Mouse (Mus musculus) kidney, embryonic 16.5 days (tissue): ENCODE measurements around the gene Gja8. TPM values are rescaled to one million over a fixed set of nuclear protein-coding genes. Genes with fewer than 3 reads are reported as not detected.

ENCODE experiments used
- ATAC-seq: fragments of 200-750 bp; cut with Nextera tagmentation; 2 replicates; pipeline ENCODE4 v1.8.0; 2017; ENCODE audit warnings: moderate TSS enrichment; ENCODE audit not compliant: low FRiP score, low TSS enrichment
- H3K27ac ChIP-seq: fragments of 300-500 bp; sonication (generic); 2 replicates; pipeline ENCODE4 v1.5.1; 2014; ENCODE audit warnings: low read length
- H3K27me3 ChIP-seq: fragments of 300-500 bp; sonication (generic); 2 replicates; pipeline ENCODE4 v1.6.1; 2014; ENCODE audit warnings: low read length, control low read depth, mixed read lengths; ENCODE audit not compliant: insufficient read depth
- H3K36me3 ChIP-seq: fragments of 300-500 bp; sonication (generic); 2 replicates; pipeline ENCODE4 v1.6.1; 2014; ENCODE audit warnings: low read length, control low read depth, mixed read lengths; ENCODE audit not compliant: insufficient read depth
- H3K4me1 ChIP-seq: fragments of 300-500 bp; sonication (generic); 2 replicates; pipeline ENCODE4 v1.6.1; 2014; ENCODE audit warnings: low read length, control low read depth, mixed read lengths; ENCODE audit not compliant: insufficient read depth
- H3K4me2 ChIP-seq: fragments of 300-500 bp; sonication (generic); replicated peaks from 2 replicates; pipeline ENCODE4 v1.6.1; 2014; ENCODE audit warnings: low read depth, low read length
- H3K4me3 ChIP-seq: fragments of 300-500 bp; sonication (generic); 2 replicates; pipeline ENCODE4 v1.5.1; 2014; ENCODE audit warnings: mild to moderate bottlenecking, low read length
- H3K9ac ChIP-seq: fragments of 300-500 bp; sonication (generic); replicated peaks from 2 replicates; pipeline ENCODE4 v1.6.1; 2014; ENCODE audit warnings: low read length
- H3K9me3 ChIP-seq: fragments of 300-500 bp; sonication (generic); 2 replicates; pipeline ENCODE4 v1.6.1; 2016; ENCODE audit warnings: low read length, control low read depth
- WGBS: fragments of 180-500 bp; shearing (Covaris S2); extraction: QIAGEN DNeasy Blood & Tissue Kit; methylation state at CpG from one replicate; pipeline ENCODE4 v1.1.7; 2014; 5-methylcytosine and 5-hydroxymethylcytosine counted together
- polyA plus RNA-seq: library from polyadenylated mRNA; unstranded; fragments of >200 nt; fragmentation: Nextera tagmentation; extraction: Ambion mirVana; gene quantifications from 2 replicates; pipeline ENCODE4 v1.2.1, GENCODE M21; 2015

Gja8 gene
- polyA plus RNA-seq: 0.14 and 0.17 TPM in 2 replicates

GRCm38 (mm10) chr3:96925920-96926319 is at the start of gene Gja8:
TSS of gene Gja8 (minus strand) at chr3:96926020.
- no peak within 1 kb of the TSS for H3K4me3 ChIP-seq
- ATAC-seq: no peak
- peaks cover 2% of the 10 kb centered on the region for H3K4me1 ChIP-seq
- no peak within 1 kb of the TSS for H3K9ac ChIP-seq
- WGBS: 35% methylated on average over 6 of the region's 6 CpGs
- no peaks in the 10 kb centered on the region for H3K36me3 ChIP-seq
- H3K9me3 ChIP-seq: no peaks in the 10 kb centered on the region
- H3K4me2 ChIP-seq: no peak within 1 kb of the TSS
- no peaks in the 10 kb centered on the region for H3K27me3 ChIP-seq
- no peak within 1 kb of the TSS for H3K27ac ChIP-seq

GRCm38 (mm10) chr3:96974467-96974866 is 48.6 kb upstream of the Gja8 start:
- no peak for ATAC-seq
- no peaks in the 10 kb centered on the region for H3K27me3 ChIP-seq
- no peak overlapping the region for H3K27ac ChIP-seq
- H3K36me3 ChIP-seq: no peaks in the 10 kb centered on the region
- H3K4me3 ChIP-seq: no peak overlapping the region
- no peaks in the 10 kb centered on the region for H3K4me1 ChIP-seq
- H3K9me3 ChIP-seq: no peaks in the 10 kb centered on the region
- WGBS: 68% methylated on average over 7 of the region's 7 CpGs
- H3K4me2 ChIP-seq: no peak overlapping the region
- no peak overlapping the region for H3K9ac ChIP-seq

DNA sequence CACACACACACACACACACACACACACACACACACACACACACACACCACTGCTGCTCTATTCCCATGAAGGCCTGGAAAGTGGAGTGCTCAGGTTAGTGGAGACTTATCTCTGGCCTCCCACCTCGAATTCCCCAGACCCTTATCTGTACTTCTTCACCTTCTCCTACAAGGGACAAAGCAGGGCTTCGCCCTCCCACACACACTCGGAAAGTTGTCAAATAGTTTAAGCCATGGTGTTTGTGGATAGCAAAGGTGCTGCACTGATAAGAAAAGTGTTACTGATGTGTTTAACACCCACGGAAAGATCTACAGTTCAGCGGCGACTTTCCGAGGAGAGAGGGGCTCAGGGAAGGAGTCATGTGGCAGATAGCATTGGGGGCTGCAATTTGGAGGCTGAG is 45.2 kb upstream of the Gja8 start:
- no peak for ATAC-seq
- Histone ChIP-seq H3K9ac (no peak overlapping the region), H3K4me3 (no peak overlapping the region), H3K4me2 (no peak overlapping the region), H3K9me3 (no peaks in the 10 kb centered on the region), H3K36me3 (no peaks in the 10 kb centered on the region), H3K4me1 (no peaks in the 10 kb centered on the region), H3K27me3 (no peaks in the 10 kb centered on the region), H3K27ac (no peak overlapping the region)
- 34% methylated on average over 7 of the region's 7 CpGs for WGBS

DNA sequence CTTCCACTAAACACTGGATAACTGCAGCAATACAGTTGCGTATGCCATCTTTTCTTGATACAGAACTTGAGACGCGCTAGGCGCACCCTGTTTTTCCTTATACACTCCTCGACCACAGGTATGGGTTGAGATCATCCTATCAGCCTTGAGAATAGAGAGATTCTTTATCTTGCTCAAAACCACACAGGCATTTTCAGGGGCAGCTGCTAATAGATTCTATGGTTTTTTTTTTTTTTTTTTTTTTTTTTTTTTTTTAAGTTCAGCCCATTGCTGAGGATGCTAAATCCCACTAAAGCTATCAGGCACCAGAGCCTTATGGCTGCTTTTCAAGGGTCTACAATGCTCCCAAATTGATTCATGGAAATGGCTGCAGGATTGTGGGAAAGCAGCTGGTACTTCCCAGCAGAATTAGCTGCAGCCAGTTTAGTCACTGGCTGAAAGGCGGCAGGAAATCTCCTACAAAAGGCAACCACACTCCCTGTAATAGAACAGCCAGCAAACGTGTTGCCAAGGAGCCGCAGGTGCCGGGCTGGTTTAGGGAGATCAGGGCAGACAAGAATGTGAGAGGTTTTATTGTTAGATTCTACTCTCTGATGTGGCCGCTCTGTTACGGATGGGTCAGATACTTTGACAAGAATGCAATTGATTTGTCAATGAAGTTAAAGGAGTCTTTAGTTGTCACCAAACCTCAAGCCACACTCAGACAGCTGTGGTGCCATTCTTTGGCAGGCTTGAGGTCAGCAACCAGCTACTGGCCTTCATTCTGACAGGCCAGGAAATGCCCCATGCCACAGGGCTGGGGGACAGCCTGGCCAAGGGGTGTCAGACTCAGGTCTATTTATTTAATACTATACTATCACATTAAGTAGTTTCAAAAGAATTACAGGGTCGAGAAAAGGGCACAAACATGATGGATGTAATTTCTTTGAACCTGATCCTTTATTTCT is 37.5 kb upstream of the Gja8 start:
- Histone ChIP-seq H3K4me2 (no peak overlapping the region), H3K9me3 (no peaks in the 10 kb centered on the region), H3K36me3 (no peaks in the 10 kb centered on the region), H3K9ac (no peak overlapping the region), H3K27ac (no peak overlapping the region), H3K4me3 (no peak overlapping the region), H3K27me3 (no peaks in the 10 kb centered on the region), H3K4me1 (no peaks in the 10 kb centered on the region)
- 59% methylated on average over 12 of the region's 12 CpGs for WGBS
- no peak for ATAC-seq

GRCm38 (mm10) chr3:96960597-96960996 is 34.8 kb upstream of the Gja8 start:
- no peak overlapping the region for H3K9ac ChIP-seq
- H3K27me3 ChIP-seq: no peaks in the 10 kb centered on the region
- no peak overlapping the region for H3K4me2 ChIP-seq
- H3K4me1 ChIP-seq: no peaks in the 10 kb centered on the region
- H3K9me3 ChIP-seq: no peaks in the 10 kb centered on the region
- no peak overlapping the region for H3K4me3 ChIP-seq
- 46% methylated on average over 8 of the region's 8 CpGs for WGBS
- no peak for ATAC-seq
- no peak overlapping the region for H3K27ac ChIP-seq
- no peaks in the 10 kb centered on the region for H3K36me3 ChIP-seq

DNA sequence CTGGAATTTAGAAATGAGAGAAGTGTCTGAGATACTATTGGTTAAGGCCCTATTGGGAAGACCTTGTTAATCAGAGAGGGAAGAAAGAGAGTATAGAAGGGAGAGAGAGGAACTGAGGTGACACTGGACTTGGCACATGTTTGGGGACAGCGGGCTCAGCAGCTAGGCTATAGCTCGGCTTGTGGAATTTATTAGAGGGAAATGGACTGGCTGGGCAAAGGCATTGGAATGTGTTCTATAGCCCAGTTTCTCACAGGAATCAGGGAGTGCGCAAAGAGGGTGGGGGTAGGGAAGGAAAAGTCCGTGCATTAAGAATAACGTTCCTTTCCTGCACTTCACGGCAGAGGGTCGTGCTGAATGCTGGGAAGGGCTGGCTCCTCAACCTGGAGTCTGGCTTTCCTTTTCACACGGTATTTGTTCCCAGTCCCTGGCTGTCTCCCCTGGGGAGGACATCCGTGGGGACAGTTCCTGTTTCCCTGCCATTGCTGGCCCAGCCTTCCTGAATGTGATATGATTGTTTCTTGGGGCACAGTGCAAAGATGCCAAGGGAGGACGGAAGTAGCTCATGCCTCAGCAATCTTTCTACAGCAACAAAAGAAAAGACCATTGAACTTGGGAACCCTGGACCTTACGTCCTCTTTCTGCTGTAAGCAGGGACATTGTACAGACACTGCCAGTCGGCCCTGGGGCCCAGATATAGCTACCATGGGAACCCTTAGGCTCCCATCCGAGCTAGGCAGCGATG is 27.8 kb upstream of the Gja8 start:
- Histone ChIP-seq H3K4me3 (no peak overlapping the region), H3K9ac (peak overlapping the region; percentile 24), H3K27ac (peak overlapping the region; percentile 14; the same call in 1 of the 2 replicates), H3K4me1 (0 out of 2 replicates have a peak, but pooled peaks cover 6% of the 10 kb centered on the region), H3K27me3 (no peaks in the 10 kb centered on the region), H3K36me3 (no peaks in the 10 kb centered on the region), H3K4me2 (peak overlapping the region; percentile 24), H3K9me3 (no peaks in the 10 kb centered on the region)
- peak; percentile 61; the same call in 1 of the 2 replicates for ATAC-seq
- WGBS: 40% methylated on average over 14 of the region's 14 CpGs

- ATAC-seq: no peak
- no peak overlapping the region for H3K4me2 ChIP-seq
- H3K27ac ChIP-seq: no peak overlapping the region
- H3K36me3 ChIP-seq: no peaks in the 10 kb centered on the region
- H3K9me3 ChIP-seq: no peaks in the 10 kb centered on the region
- no peak overlapping the region for H3K9ac ChIP-seq
- 75% methylated on average over 2 of the region's 2 CpGs for WGBS
- H3K27me3 ChIP-seq: no peaks in the 10 kb centered on the region
- no peak overlapping the region for H3K4me3 ChIP-seq
- H3K4me1 ChIP-seq: peaks cover 2% of the 10 kb centered on the region; the same call in 1 of the 2 replicates
Measured at GRCm38 (mm10) chr3:96942706-96943105, 16.9 kb upstream of the Gja8 start.

DNA sequence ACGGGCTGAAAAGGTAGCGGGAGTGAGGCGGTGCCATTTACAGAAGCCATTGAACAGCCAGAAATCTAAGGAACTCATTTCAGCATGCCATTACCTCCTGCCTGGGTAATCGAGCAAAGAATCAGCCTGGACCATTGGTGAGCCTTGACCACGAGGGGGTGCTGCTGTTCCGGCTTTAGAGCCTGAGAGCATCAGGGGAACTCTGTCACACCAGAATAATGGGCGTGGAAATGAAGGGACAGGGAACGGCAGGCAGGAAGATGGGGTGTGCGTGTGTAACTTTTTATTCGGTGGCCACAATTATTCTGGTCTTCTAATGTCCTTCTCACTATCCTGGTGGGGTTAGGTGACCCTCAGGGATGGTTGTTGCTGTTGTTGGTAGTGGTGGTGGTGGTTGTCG is 12.9 kb upstream of the Gja8 start:
- WGBS: 9% methylated on average over 11 of the region's 11 CpGs
- H3K4me3 ChIP-seq: peak overlapping the region; percentile 12; the same call in 1 of the 2 replicates
- peaks cover 3% of the 10 kb centered on the region; the same call in 1 of the 2 replicates for H3K4me1 ChIP-seq
- 0 out of 2 replicates have a peak, but pooled peaks cover 7% of the 10 kb centered on the region for H3K27me3 ChIP-seq
- H3K36me3 ChIP-seq: no peaks in the 10 kb centered on the region
- H3K9ac ChIP-seq: no peak overlapping the region
- no peaks in the 10 kb centered on the region for H3K9me3 ChIP-seq
- H3K27ac ChIP-seq: no peak overlapping the region
- H3K4me2 ChIP-seq: peak overlapping the region; percentile 28; the same call in 1 of the 2 replicates
- ATAC-seq: peak; percentile 68; the same call in 1 of the 2 replicates

DNA sequence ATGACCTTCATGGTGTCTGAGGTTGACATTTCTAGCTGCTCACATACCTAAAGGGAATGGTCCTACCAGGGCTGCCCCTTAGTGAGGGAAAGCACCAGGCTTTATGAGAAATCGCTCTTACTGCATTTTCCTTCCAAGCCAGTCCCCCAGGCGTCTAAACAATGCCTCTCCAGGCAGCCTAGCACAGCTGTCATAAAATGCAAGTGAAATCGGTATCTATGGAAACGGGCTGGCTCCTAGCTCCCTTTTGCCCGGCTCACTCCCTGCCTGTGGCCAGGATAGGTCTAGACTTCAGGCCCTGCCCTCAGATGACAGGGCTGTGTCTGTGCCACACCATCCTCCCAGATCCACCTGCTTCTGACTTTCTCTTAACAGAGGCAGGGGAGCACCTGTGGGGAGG is 11.8 kb upstream of the Gja8 start:
- H3K4me1 ChIP-seq: peaks cover 12% of the 10 kb centered on the region
- 0 out of 2 replicates have a peak, but pooled peaks cover 7% of the 10 kb centered on the region for H3K27me3 ChIP-seq
- no peaks in the 10 kb centered on the region for H3K36me3 ChIP-seq
- no peaks in the 10 kb centered on the region for H3K9me3 ChIP-seq
- H3K9ac ChIP-seq: no peak overlapping the region
- WGBS: 18% methylated on average over 5 of the region's 5 CpGs
- ATAC-seq: 0 out of 2 replicates have a peak, but pooled peaks have one; percentile 22
- H3K27ac ChIP-seq: no peak overlapping the region
- H3K4me2 ChIP-seq: no peak overlapping the region
- H3K4me3 ChIP-seq: no peak overlapping the region
